Mouse (Mus musculus): ENCODE data around the gene Itm2b. TPM values are rescaled to one million over a fixed set of nuclear protein-coding genes. Genes with fewer than 3 reads are reported as not detected.

Itm2b gene
- polyA plus RNA-seq (2012): 346 and 422 TPM in 2 replicates

GRCm38 (mm10) chr14:73384913-73385719 lies at the start of gene Itm2b:
TSS of gene Itm2b (minus strand) at chr14:73385289.

DNA sequence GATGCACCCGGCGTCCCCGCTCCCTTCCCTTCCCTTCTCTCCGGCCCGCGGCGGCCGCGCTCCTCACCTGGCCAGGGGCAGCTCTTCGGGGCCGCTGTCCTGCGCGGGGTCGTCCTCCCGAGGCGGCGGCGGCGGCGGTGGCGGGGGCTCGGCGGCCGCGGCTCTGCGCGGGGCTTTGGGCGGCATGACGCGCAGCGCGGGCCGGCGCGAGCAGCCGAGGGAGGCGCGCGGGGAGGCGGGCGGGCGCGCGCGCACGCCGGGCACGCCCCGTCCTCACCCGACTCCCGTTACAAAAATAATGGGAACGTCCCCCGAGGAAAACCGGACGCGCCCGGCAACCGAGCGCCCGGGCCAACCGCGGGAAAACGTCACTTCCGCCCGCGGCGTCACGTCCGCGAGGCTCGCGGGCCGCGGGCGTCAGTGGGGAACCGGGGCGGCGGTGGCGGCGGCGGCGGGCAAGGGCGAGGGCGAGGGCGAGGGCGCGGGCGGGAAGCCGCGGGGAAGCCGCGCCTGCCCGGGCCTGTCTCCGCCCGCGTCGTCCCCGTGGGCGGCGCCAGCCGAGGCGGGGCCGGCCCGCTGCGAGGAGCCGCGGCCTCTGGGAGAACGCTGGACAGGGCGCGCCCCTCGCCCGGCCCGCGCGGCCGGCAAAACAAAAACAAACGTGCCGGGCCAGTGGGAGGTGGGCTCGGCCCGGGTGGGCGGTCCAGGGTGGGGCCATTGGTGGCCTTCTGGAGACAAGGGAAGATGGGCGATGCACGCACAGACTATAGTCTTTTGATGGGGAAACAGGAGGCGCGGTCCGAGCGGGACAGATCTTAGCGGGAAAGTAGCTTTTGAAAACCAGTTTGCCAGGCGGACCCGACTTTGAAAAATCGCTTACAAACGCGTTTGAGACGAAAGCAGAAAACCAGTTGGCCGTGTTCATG lies 59.4 kb downstream of the Itm2b start, which contains the start of gene Rb1:
TSS of gene Rb1 (minus strand) at position 367 of the 926 bp plus-strand sequence.

Other genes with a start within 250 kb of the Itm2b start
- 0.15 and 0.32 TPM in 2 replicates for gene Lpar6, start 147.4 kb downstream of the Itm2b start, polyA plus RNA-seq (2012)
- 5.1 and 5.6 TPM in 2 replicates for gene Rb1, start 59.5 kb downstream of the Itm2b start, polyA plus RNA-seq (2012)
- 6.9 and 11.3 TPM in 2 replicates for gene Med4, start 124.7 kb upstream of the Itm2b start, polyA plus RNA-seq (2012)
- gene Sucla2, start 140.0 kb upstream of the Itm2b start, polyA plus RNA-seq (2012): 38.3 and 40.4 TPM in 2 replicates
- gene Nudt15, start 163.0 kb upstream of the Itm2b start, polyA plus RNA-seq (2012): 0.49 and 0.53 TPM in 2 replicates